8 mouse cellular contexts compared by ENCODE assay signal in genomic region chr5:125339108-125339751, GRCm38 (mm10). TPM values are rescaled to one million over a fixed set of nuclear protein-coding genes. Genes with fewer than 3 reads are reported as not detected.
DNase-seq lines count a peak whose midpoint lies in the region; TF ChIP-seq lines count a peak whose summit lies in the region.

No protein-coding gene starts in this region.

- TF ChIP-seq CTCF in small intestine, adult 2 months (IDR thresholded peaks at IDR 0.05; ENCODE audit: extremely low read depth, insufficient read length, insufficient replicate concordance, low read depth, low read length) = no peak

- no peaks in the 10 kb centered on the region for H3K27me3 ChIP-seq in megakaryocyte, embryonic 14.5 days (replicated peaks)
- H3K27me3 ChIP-seq in small intestine, adult 2 months (ENCODE audit: control insufficient read depth, insufficient read depth, low read length) = peaks cover 19% of the 10 kb centered on the region

- peak overlapping the region; percentile 100 for H3K4me3 ChIP-seq in megakaryocyte, embryonic 14.5 days (replicated peaks)
- peak overlapping the region; percentile 82 for H3K4me3 ChIP-seq in small intestine, adult 2 months (ENCODE audit: low read depth, low read length)

- intact Hi-C loops in left cerebral cortex, postnatal 25 days (cut with DNase I) = no loop called here

- peaks cover under 1% of the 10 kb centered on the region; the same call in 1 of the 2 replicates for H3K9me3 ChIP-seq in megakaryocyte, embryonic 14.5 days

- H3K27ac ChIP-seq in small intestine, adult 2 months (ENCODE audit: insufficient read depth, low read depth, low read length) = 0 out of 2 replicates have a peak overlapping the region, but pooled peaks have one; percentile 9

- WGBS in small intestine, adult 2 months = 66% methylated on average over 18 of the region's 18 CpGs

- H3K36me3 ChIP-seq in megakaryocyte, embryonic 14.5 days (replicated peaks; ENCODE audit: low read length) = peaks cover 40% of the 10 kb centered on the region
- H3K36me3 ChIP-seq in small intestine, adult 2 months (ENCODE audit: control insufficient read depth, insufficient read depth, low read length) = no peaks in the 10 kb centered on the region

- 0 out of 2 replicates have a peak, but pooled peaks have one; percentile 7 for TF ChIP-seq POLR2A in small intestine, adult 2 months (IDR thresholded peaks at IDR 0.05; ENCODE audit: low read depth, low read length)

- H3K4me1 ChIP-seq in megakaryocyte, embryonic 14.5 days = peaks cover 82% of the 10 kb centered on the region
- H3K4me1 ChIP-seq in small intestine, adult 2 months (ENCODE audit: control insufficient read depth, insufficient read depth, insufficient read length, low read length) = peaks cover 11% of the 10 kb centered on the region

- peak; percentile 59 for DNase-seq in CD4-positive, CD25-positive, alpha-beta regulatory T cell, adult 2 months (ENCODE audit: low read depth, low spot score)
- peak; percentile 56 for DNase-seq in T-cell, adult 2 months (ENCODE audit: low spot score)
- DNase-seq in fibroblast of lung, adult 2 months (ENCODE audit: low read depth) = peak; percentile 28
- DNase-seq in heart, postnatal 4 days = peak; percentile 66
- DNase-seq in left cerebral cortex, postnatal 25 days (ENCODE audit: low spot score in 2 of 2) = peak; percentile 20 to 26
- no peak for DNase-seq in urinary bladder, postnatal 10 days (ENCODE audit: low spot score)

RNA-seq across cellular contexts. Expression of gene Scarb1, which starts 1.7 kb away (rescaled TPM):
- 10 to 100 TPM; 65.7 to 67.0 TPM for total RNA-seq in heart, postnatal 4 days (2021)
- 10 to 100 TPM; 24.6 to 28.9 TPM for total RNA-seq in left cerebral cortex, postnatal 25 days (2021)
- polyA plus RNA-seq in megakaryocyte, embryonic 14.5 days (2012; ENCODE audit: insufficient read depth, low replicate concordance) = 138 and 186 TPM in 2 replicates
- 19.4 and 70.2 TPM in 2 replicates for polyA plus RNA-seq in small intestine, adult 2 months (2012; rRNA removed)

RNA-seq across cellular contexts. Expression of gene Gm10382, which starts 49.9 kb away (rescaled TPM):
- total RNA-seq in heart, postnatal 4 days (2021) = under 1 TPM; 0.21 to 0.29 TPM
- under 1 TPM in 1 of 2 experiments, not detected in 1; 0.46 TPM for total RNA-seq in left cerebral cortex, postnatal 25 days (2021)
- polyA plus RNA-seq in megakaryocyte, embryonic 14.5 days (2012; ENCODE audit: insufficient read depth, low replicate concordance) = 0.53 and 1.9 TPM in 2 replicates
- polyA plus RNA-seq in small intestine, adult 2 months (2012; rRNA removed) = 0.08 and 0.15 TPM in 2 replicates

RNA-seq across cellular contexts. Expression of gene Ubc, which starts 50.8 kb away (rescaled TPM):
- total RNA-seq in heart, postnatal 4 days (2021) = 100 to 1,000 TPM; 781 to 834 TPM
- 100 to 1,000 TPM; 810 to 811 TPM for total RNA-seq in left cerebral cortex, postnatal 25 days (2021)
- polyA plus RNA-seq in megakaryocyte, embryonic 14.5 days (2012; ENCODE audit: insufficient read depth, low replicate concordance) = 71.3 and 127 TPM in 2 replicates
- 327 and 848 TPM in 2 replicates for polyA plus RNA-seq in small intestine, adult 2 months (2012; rRNA removed)
